Mouse (Mus musculus) central nervous system, embryonic 11.5 days (tissue): ENCODE results near the gene Trim69. TPM values are rescaled to one million over a fixed set of nuclear protein-coding genes. Genes with fewer than 3 reads are reported as not detected.

Experiments used
- polyA plus RNA-seq: library from polyadenylated mRNA; depleted of rRNA; stranded (reverse); fragments of >200 nt; gene quantifications from 2 replicates; pipeline ENCODE4 v1.2.3, GENCODE M21; 2012; rRNA removed

Gene Trim69
- polyA plus RNA-seq, result 0.11 and 0.13 TPM in 2 replicates

DNA sequence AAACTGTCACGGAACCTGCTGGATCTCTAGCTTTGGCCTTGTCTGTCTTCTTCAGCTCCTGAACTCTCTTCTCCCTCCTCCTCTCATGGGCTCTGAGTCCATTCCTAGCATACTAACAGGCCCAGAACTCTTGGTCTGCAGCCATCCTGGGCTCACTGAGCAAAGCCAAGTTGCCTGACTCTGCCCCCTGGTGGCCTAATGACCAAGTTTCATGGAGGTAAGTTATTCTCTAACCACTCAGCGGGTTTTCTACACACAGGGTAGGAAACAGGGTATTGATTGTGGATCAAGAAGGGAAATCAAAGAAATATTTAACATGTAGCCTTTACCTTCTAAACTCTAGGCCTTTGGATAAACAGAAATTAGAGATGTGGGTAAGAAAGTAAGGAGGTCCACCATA is at the start of gene Trim69:
Gene Trim69 (plus strand): TSS at position 21 of the 400 bp plus-strand sequence.

GRCm38 (mm10) chr2:122117961-122118958 is 42.2 kb upstream of the Trim69 start, which contains the start of gene Spg11:
TSS of gene Spg11 (minus strand) at chr2:122118386.

GRCm38 (mm10) chr2:122147508-122148241 is 12.8 kb upstream of the Trim69 start, which contains the start of gene B2m:
TSS of gene B2m (plus strand) at chr2:122147686.

GRCm38 (mm10) chr2:122186106-122186505 is 25.6 kb downstream of the Trim69 start, which contains the start of the genes Patl2 and Terb2:
TSS of gene Patl2 (minus strand) at chr2:122186189.
TSS of gene Terb2 (plus strand) at chr2:122186272.

Other genes with a start within 250 kb of the Trim69 start
- gene Ctdspl2, start 204.7 kb upstream of the Trim69 start, polyA plus RNA-seq, result 30.0 and 41.0 TPM in 2 replicates
- gene Mageb3, start 204.6 kb upstream of the Trim69 start, polyA plus RNA-seq, result 0.22 and 0.45 TPM in 2 replicates
- gene Eif3j1, start 132.2 kb upstream of the Trim69 start, polyA plus RNA-seq, result 22.5 and 31.2 TPM in 2 replicates
- gene Spg11, start 42.3 kb upstream of the Trim69 start, polyA plus RNA-seq, result 12.0 and 12.7 TPM in 2 replicates
- gene B2m, start 13.0 kb upstream of the Trim69 start, polyA plus RNA-seq, result 42.6 and 81.9 TPM in 2 replicates
- gene Patl2, start 25.5 kb downstream of the Trim69 start, polyA plus RNA-seq, result 0.02 TPM in 1 of 2 replicates, not detected in the other
- not detected in 2 replicates for gene Terb2, start 25.6 kb downstream of the Trim69 start, polyA plus RNA-seq
- 16.9 and 23.1 TPM in 2 replicates for gene Sord, start 74.0 kb downstream of the Trim69 start, polyA plus RNA-seq
- gene Duox2, start 137.7 kb downstream of the Trim69 start, polyA plus RNA-seq, result 0.02 TPM in 2 replicates
- 0.04 TPM in 1 of 2 replicates, not detected in the other for gene Duoxa2, start 138.2 kb downstream of the Trim69 start, polyA plus RNA-seq
- 0.10 and 0.16 TPM in 2 replicates for gene Duoxa1, start 153.0 kb downstream of the Trim69 start, polyA plus RNA-seq
- gene Duox1, start 155.0 kb downstream of the Trim69 start, polyA plus RNA-seq, result 0.02 and 0.04 TPM in 2 replicates
- 41.1 and 62.7 TPM in 2 replicates for gene Shf, start 208.5 kb downstream of the Trim69 start, polyA plus RNA-seq